Mouse (Mus musculus): ENCODE data around the gene Scd3. TPM values are rescaled to one million over a fixed set of nuclear protein-coding genes. Genes with fewer than 3 reads are reported as not detected.
"Not testable (repeated sequence)": the region's sequence is repeated elsewhere in the genome, so short reads cannot be mapped to it uniquely, and the experiment has no call there.

The Scd3 gene
- polyA plus RNA-seq, 1 experiment, result 0.45 TPM

DNA sequence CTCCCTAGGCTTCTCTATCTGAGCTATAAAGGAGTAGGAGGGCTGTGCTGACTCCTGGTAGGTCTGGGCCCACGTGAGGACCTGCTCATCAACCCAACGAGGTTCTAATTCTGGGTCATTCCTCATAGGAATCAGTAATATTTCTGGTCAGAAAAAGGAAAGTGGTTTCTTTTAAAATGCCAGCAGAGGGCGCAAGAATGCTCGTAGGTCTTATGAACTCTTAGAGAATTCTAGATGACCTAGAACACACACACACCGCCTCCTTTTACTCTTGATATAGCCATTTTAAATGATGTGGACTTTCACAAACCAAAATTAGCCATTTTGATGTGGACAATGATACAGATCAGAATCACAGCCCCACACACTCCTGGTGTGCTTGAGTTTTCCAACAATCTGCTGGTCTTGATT lies 42.7 kb downstream of the Scd3 start:
- no peak overlapping the region for H3K4me3 ChIP-seq (replicated peaks; ENCODE audit: control insufficient read depth, low read depth, low read length)
- H3K4me1 ChIP-seq (ENCODE audit: control insufficient read depth, insufficient read depth, low read length), result peaks cover 5% of the 10 kb centered on the region; the same call in 1 of the 2 replicates
- WGBS, result 1% methylated on average over 5 of the region's 5 CpGs
- H3K27ac ChIP-seq (ENCODE audit: control insufficient read depth, insufficient read depth, low read depth, low read length, poor library complexity), result no peak overlapping the region
- TF ChIP-seq POLR2A (IDR thresholded peaks at IDR 0.05; ENCODE audit: borderline replicate concordance, control insufficient read depth, low read depth, low read length) (no peak), CTCF (IDR thresholded peaks at IDR 0.05; ENCODE audit: control insufficient read depth, insufficient read depth, low read length) (no peak)

GRCm38 (mm10) chr19:44246341-44246911 lies 43.4 kb downstream of the Scd3 start:
- Histone ChIP-seq H3K4me1 (ENCODE audit: control insufficient read depth, insufficient read depth, low read length) (peaks cover 5% of the 10 kb centered on the region; the same call in 1 of the 2 replicates), H3K27ac (ENCODE audit: control insufficient read depth, insufficient read depth, low read depth, low read length, poor library complexity) (no peak overlapping the region), H3K4me3 (replicated peaks; ENCODE audit: control insufficient read depth, low read depth, low read length) (no peak overlapping the region)
- 77% methylated on average over 11 of the region's 11 CpGs for WGBS
- TF ChIP-seq POLR2A (IDR thresholded peaks at IDR 0.05; ENCODE audit: borderline replicate concordance, control insufficient read depth, low read depth, low read length) (no peak), CTCF (IDR thresholded peaks at IDR 0.05; ENCODE audit: control insufficient read depth, insufficient read depth, low read length) (no peak)

- Histone ChIP-seq H3K27ac (ENCODE audit: control insufficient read depth, insufficient read depth, low read depth, low read length, poor library complexity) (peak overlapping the region; percentile 54), H3K4me1 (ENCODE audit: control insufficient read depth, insufficient read depth, low read length) (peaks cover 5% of the 10 kb centered on the region; the same call in 1 of the 2 replicates), H3K4me3 (replicated peaks; ENCODE audit: control insufficient read depth, low read depth, low read length) (peak overlapping the region; percentile 41)
- 15% methylated on average over 25 of the region's 25 CpGs for WGBS
- no peak for TF ChIP-seq CTCF (IDR thresholded peaks at IDR 0.05; ENCODE audit: control insufficient read depth, insufficient read depth, low read length)
- no peak for TF ChIP-seq POLR2A (IDR thresholded peaks at IDR 0.05; ENCODE audit: borderline replicate concordance, control insufficient read depth, low read depth, low read length)
These were observed 44.4 kb downstream of the Scd3 start for GRCm38 (mm10) chr19:44247281-44248080.

DNA sequence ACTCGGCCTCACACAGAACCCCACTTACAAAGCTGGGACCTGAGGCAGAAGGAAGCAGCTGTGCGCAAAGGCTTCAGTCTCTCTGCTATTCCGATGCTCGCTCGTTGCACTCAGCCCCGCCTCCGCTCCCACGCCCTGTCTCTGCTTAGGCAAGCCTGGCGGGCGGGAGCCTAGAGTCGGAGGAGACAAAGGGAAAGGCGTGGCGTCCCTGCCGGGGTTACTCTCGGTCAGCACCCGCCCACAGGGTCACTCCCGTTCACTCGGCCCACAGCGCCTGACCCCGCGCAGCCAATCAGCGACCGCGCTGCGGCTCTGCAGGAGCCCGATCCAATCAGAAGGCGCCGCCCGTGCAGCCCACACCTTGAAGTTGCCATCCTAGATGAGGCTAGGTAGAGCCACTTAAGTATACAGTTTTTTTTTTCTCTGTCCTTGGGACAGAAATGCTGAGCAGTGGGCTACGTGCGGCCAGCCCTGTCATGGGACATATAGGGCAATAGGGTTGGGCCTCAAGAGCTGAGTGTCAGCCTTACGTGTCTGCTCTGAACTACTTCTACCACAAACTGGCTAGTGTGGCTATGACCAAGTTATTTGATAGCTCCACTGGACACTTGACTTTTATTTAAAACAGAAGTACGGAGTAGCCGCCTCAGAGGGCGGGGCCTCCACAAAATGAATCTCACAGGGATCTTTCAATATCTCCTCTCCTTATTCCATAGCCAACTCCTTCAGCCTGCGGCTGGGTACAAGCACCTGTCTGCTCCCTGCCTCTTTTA lies 45.2 kb downstream of the Scd3 start:
- TF ChIP-seq POLR2A (IDR thresholded peaks at IDR 0.05; ENCODE audit: borderline replicate concordance, control insufficient read depth, low read depth, low read length) (peak; percentile 73; the same call in 1 of the 2 replicates), CTCF (IDR thresholded peaks at IDR 0.05; ENCODE audit: control insufficient read depth, insufficient read depth, low read length) (no peak)
- Histone ChIP-seq H3K4me3 (replicated peaks; ENCODE audit: control insufficient read depth, low read depth, low read length) (peak overlapping the region; percentile 45), H3K4me1 (ENCODE audit: control insufficient read depth, insufficient read depth, low read length) (peaks cover 8% of the 10 kb centered on the region), H3K27ac (ENCODE audit: control insufficient read depth, insufficient read depth, low read depth, low read length, poor library complexity) (peak overlapping the region; percentile 66)
- 2% methylated on average over 36 of the region's 36 CpGs for WGBS

- Histone ChIP-seq H3K27ac (ENCODE audit: control insufficient read depth, insufficient read depth, low read depth, low read length, poor library complexity) (no peak overlapping the region; the same call in 1 of the 2 replicates), H3K4me1 (ENCODE audit: control insufficient read depth, insufficient read depth, low read length) (peaks cover 11% of the 10 kb centered on the region), H3K4me3 (replicated peaks; ENCODE audit: control insufficient read depth, low read depth, low read length) (no peak overlapping the region)
- WGBS, result 77% methylated on average over 11 of the region's 11 CpGs
- TF ChIP-seq CTCF (IDR thresholded peaks at IDR 0.05; ENCODE audit: control insufficient read depth, insufficient read depth, low read length) (no peak), POLR2A (IDR thresholded peaks at IDR 0.05; ENCODE audit: borderline replicate concordance, control insufficient read depth, low read depth, low read length) (no peak)
These were observed 45.8 kb downstream of the Scd3 start for GRCm38 (mm10) chr19:44248854-44249351.

DNA sequence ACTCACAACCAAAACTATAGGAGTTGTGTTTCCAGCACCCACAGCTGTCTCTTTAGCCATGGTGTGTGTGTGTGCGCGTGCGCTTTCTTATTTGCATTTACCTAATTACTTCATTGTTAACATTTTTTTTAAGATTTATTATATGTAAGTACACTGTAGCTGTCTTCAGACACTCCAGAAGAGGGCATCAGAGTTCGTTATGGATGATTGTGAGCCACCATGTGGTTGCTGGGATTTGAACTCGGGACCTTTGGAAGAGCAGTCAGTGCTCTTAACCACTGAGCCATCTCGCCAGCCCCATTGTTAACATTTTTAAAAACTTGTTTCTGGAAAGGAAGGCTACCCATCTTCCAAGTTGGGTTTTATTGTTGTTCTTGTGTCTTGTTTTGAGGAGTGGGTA lies 48.1 kb downstream of the Scd3 start:
- peaks cover 12% of the 10 kb centered on the region for H3K4me1 ChIP-seq (ENCODE audit: control insufficient read depth, insufficient read depth, low read length)
- H3K4me3 ChIP-seq (replicated peaks; ENCODE audit: control insufficient read depth, low read depth, low read length); H3K27ac ChIP-seq (ENCODE audit: control insufficient read depth, insufficient read depth, low read depth, low read length, poor library complexity): not testable (repeated sequence)
- WGBS, result 83% methylated on average over 6 of the region's 6 CpGs

- Histone ChIP-seq H3K4me3 (replicated peaks; ENCODE audit: control insufficient read depth, low read depth, low read length) (no peak overlapping the region), H3K27ac (ENCODE audit: control insufficient read depth, insufficient read depth, low read depth, low read length, poor library complexity) (peak overlapping the region; percentile 52), H3K4me1 (ENCODE audit: control insufficient read depth, insufficient read depth, low read length) (peaks cover 11% of the 10 kb centered on the region)
- WGBS, result 28% methylated on average over 12 of the region's 12 CpGs
- TF ChIP-seq CTCF (IDR thresholded peaks at IDR 0.05; ENCODE audit: control insufficient read depth, insufficient read depth, low read length) (no peak), POLR2A (IDR thresholded peaks at IDR 0.05; ENCODE audit: borderline replicate concordance, control insufficient read depth, low read depth, low read length) (no peak)
These were observed 49.0 kb downstream of the Scd3 start for GRCm38 (mm10) chr19:44251936-44252558.

GRCm38 (mm10) chr19:44254106-44254505 lies 51.0 kb downstream of the Scd3 start:
- 95% methylated on average over 4 of the region's 4 CpGs for WGBS

More at GRCm38 (mm10) chr19:44254106-44254505, 51.0 kb downstream of the Scd3 start:
- not testable (repeated sequence) for H3K4me1 ChIP-seq (ENCODE audit: control insufficient read depth, insufficient read depth, low read length); H3K4me3 ChIP-seq (replicated peaks; ENCODE audit: control insufficient read depth, low read depth, low read length)
- peak overlapping the region; percentile 55; the same call in 1 of the 2 replicates for H3K27ac ChIP-seq (ENCODE audit: control insufficient read depth, insufficient read depth, low read depth, low read length, poor library complexity)

Measured in bone marrow, adult 2 months (tissue).